Mouse (Mus musculus): ENCODE measurements at regions not wholly inside any gene's neighbourhood (a gene's known extent, or its start where the extent isn't known, plus 50 kb on each side); places are given as distances from the start of the nearest gene placed in this dataset.

DNA sequence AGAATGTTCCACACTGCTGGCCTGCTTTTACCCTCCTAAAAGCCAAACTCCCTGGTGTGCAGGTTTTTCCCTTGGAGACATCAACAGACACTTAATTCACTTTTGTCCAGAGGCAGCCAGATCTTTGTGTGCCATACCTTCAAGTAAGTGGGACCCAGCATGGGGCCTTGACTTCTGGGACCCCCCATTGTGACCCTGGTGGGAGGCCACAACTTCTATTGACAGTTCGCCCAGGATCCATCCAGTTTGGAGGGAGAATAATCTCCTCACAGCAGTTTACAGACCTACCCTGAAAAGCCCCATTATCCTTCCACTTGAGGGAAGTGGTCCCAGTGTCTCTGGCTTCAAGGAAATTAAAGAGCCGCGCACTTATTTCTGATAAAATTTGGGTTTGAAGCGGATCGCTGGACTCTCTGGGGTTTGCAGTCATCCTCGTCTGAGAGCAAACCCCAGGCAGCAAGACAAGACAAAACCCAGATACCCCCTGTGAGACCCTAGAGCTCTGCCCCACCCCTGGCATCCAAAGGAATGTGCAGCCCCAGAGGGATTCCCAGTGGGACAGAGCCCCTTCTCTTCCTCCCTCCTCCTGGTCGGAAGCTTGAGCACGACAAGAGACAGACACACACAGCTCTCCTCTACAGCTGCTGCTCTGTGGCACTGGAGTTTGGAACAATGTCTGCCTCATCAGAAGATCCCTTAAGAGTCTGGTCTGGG is 115.8 kb upstream of the Med13l start:
- TF ChIP-seq CTCF (IDR thresholded peaks at IDR 0.05) (no peak), EP300 (IDR thresholded peaks at IDR 0.05) (no peak)
